Mouse (Mus musculus): ENCODE data around the gene Papolg.
"Not testable (repeated sequence)": the region's sequence is repeated elsewhere in the genome, so short reads cannot be mapped to it uniquely, and the experiment has no call there.

The Papolg gene

GRCm38 (mm10) chr11:23895060-23895426, at the start of gene Papolg:
TSS of gene Papolg (minus strand) at chr11:23895253.
- peak; percentile 95 for DNase-seq

GRCm38 (mm10) chr11:23928146-23928545, 33.1 kb upstream of the Papolg start:
- DNase-seq, result not testable (repeated sequence)

DNA sequence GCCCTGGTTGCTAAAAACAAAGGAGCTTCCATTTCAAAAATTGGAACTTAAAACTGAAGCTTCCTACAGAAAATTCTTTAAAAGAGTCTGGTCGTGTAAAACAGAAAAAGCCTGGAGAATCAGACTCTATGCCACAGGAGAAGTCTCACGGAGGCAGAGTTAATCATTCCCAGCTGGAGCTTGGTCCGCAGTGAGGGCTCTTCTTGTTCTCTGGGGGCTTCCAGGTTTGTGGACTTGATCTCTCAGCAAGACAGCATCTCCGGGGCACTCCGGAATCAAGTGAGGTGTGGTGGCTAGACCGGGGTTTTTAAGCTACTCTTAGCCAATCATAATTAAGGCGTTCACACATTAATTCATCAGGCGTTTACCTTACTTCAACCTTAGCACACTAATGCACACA, 32.6 kb upstream of the Papolg start:
- DNase-seq, result no peak

- DNase-seq, result not testable (repeated sequence)
These were observed 18.8 kb upstream of the Papolg start for GRCm38 (mm10) chr11:23913824-23914223.

DNA sequence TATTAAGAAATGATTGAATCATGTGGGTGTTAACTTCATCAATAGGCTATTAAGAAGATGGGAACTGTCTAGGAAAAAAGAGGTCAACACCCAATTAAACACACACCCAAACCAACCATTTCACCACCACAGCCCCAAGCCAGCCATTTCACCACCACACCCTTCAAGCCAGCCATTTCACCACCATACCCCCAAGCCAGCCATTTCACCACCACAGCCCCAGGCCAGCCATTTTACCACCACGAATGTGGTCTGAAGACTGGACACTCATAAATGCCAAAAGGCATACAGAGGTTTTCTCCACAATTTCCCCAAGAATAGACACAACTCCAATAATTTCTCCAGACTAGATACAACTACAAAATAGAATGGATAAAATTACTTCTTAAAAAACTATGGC, 8.9 kb upstream of the Papolg start:
- DNase-seq, result no peak

DNA sequence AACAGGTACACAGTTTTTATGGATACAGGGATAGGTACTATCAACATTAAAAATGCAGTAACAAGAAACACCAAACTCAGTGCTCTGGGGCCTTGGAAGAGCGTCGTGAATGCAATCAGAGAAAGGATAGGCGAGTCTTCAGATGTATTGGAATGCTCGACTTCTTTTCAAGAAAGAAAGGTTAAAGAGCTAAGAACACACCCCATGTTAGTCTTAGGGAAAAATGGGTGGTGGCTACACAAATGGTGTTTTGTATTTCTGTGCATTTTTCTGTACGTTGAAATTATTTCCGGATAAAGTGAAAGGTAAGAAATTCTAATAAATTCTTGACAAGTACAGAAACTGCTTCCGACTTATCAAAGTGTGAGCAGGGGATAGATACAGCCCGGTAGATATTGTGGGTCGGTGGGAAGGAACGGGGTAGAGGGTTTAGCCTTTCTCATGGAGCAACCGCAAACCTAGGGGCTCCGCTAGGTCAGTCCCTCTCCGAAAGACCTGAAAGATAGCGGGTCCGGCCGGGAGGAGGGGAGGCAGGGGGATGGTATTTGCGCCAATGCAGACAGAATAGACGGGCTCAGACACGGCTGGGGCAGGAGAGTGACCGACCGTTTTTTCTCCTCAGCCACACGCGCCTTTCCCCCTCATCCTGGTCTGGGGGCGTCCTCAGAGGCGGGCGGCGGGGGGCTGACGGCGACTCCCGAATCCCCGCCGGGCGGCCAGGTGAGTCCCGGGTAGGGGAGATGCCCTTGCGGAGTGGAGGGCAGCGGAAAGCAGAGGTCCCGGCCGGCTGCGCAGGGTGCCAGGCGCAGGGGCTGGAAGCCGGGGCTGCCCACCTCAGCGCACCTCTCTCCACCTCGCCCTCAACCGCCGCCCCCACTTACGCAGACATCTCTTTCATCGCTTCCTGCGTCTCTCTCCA, 653 bp downstream of the Papolg start:
- peak; percentile 1 for DNase-seq

DNA sequence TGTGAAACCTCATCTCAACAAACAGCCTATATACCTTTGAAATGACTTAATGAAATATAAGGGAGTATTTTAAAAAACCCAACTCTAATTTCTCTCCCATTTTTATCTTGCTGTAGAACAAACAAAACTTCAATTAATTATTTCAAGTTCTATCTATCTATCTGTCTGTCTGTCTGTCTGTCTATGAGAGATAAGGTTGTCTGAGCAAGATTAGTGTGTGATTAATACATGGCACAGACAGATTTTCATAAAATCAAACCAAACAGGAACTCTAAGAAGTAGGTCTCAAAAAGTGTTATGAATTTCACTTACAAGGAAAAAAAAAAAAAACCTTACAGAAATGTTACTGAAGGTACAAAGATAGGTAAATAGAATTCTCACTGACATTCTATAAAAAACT, 1.5 kb downstream of the Papolg start:
- no peak for DNase-seq

GRCm38 (mm10) chr11:23864326-23864725, 30.7 kb downstream of the Papolg start:
- DNase-seq, result no peak

DNA sequence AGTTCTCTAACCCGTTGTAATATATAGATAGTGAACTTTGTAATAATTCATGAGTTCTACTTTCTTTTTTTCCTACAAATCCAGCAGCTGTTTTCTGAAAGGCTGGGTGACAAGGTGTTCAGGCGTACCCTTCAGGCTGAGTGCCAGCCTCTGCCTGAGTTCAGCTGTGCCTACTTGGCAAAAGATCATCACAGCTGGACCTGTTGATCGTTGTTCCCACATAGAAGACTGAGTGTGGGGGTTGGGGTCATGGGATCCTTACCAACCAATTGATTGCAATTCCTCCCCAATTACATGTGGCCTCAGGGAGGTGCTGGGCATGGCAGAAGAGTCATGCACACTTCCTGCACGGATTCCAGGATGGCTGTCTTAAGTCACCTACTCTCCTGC, 38.3 kb downstream of the Papolg start:
- no peak for DNase-seq

- DNase-seq, result no peak
These were observed 38.9 kb downstream of the Papolg start for GRCm38 (mm10) chr11:23856054-23856722.

- DNase-seq, result peak; percentile 76
These were observed 39.8 kb downstream of the Papolg start for GRCm38 (mm10) chr11:23855182-23855802.

DNA sequence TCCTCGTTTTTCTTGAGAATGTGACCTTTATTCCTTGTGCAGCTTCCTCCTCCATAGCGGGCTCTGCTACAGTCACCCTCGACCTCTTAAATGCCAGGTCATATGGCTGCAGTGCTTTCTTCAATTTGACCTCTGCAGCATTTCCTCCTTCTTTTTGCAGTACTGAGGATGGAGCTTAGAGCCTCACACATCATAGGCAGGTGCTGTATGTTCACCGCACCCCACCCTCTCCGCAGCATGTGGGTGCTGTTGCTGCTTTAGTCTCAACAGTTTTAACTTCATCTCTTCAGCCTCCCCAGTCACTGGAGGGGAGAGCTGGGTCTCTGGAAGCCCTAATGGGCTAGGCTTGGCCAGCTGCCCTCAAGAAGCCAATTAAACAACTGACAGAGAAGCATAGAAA, 41.7 kb downstream of the Papolg start:
- no peak for DNase-seq

- peak; percentile 53 for DNase-seq
These were observed 48.8 kb downstream of the Papolg start for GRCm38 (mm10) chr11:23846016-23846815.

GRCm38 (mm10) chr11:23823244-23823643, 71.8 kb downstream of the Papolg start:
- DNase-seq, result no peak

DNA sequence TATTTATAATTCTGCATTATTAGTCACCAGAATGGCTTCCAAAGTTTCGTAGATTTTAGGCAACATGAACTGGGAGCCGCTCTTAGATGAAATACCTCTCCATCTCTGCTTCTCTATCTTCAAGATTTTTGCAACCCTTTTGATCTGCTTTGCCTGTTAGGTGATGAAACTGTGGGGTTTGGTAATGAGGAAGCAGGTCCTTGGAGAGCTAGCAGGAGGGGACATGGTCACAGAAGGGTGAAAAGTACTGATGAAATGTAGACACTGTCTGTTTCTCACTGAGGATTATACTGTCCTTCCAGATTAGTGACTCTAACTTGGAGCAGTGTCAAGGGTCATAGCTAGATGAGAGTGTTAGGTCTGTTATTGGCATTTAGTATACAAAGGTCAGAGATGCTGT, 73.4 kb downstream of the Papolg start:
- no peak for DNase-seq

DNA sequence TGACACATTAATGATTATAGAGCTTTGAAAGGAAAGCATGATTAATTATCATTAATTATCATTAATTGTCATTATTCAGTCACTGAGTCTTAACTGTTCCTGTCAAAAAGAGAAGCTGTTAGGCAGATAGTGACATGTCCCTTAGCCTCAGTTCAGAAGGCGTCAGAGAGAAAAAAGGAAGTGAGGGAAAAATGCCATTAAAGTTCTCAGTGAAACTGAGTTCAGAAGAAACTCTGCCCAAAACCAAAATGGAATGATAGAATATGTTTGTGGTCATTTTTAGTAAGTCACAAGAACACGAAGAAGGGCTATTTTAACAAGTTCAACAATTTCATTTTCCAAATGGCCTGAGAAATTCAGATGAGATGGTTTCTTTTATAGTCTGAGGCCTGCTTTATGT, 74.1 kb downstream of the Papolg start:
- no peak for DNase-seq

- DNase-seq, result no peak
These were observed 76.3 kb downstream of the Papolg start for GRCm38 (mm10) chr11:23818745-23819144.

All from retina, postnatal 1 day (tissue).